Mouse (Mus musculus): ENCODE measurements around the gene Ptpn14.

- no peak for TF ChIP-seq CTCF (IDR thresholded peaks at IDR 0.05; ENCODE audit: low read depth)
- TF ChIP-seq EP300 (IDR thresholded peaks at IDR 0.05; ENCODE audit: low read depth), result no peak
Measured at GRCm38 (mm10) chr1:189688388-189688750, 39.7 kb upstream of the Ptpn14 start.
